Mouse (Mus musculus): ENCODE results near the gene Cdc6.

Gene Cdc6

GRCm38 (mm10) chr11:98943741-98944461, 36.3 kb downstream of the Cdc6 start:
- in situ Hi-C loops (cut with MseI, MboI): no loop called here

- in situ Hi-C loops (cut with MseI, MboI): no loop called here
Measured at GRCm38 (mm10) chr11:98944897-98945604, 37.5 kb downstream of the Cdc6 start.

GRCm38 (mm10) chr11:98945605-98945977, 38.0 kb downstream of the Cdc6 start:
- in situ Hi-C loops (cut with MseI, MboI): no loop called here

GRCm38 (mm10) chr11:98947969-98948569, 40.5 kb downstream of the Cdc6 start:
- in situ Hi-C loops (cut with MseI, MboI): no loop called here

GRCm38 (mm10) chr11:98949242-98949957, 41.8 kb downstream of the Cdc6 start:
- in situ Hi-C loops (cut with MseI, MboI): no loop called here

- in situ Hi-C loops (cut with MseI, MboI): no loop called here
Measured at GRCm38 (mm10) chr11:98949958-98950460, 42.4 kb downstream of the Cdc6 start.

- in situ Hi-C loops (cut with MseI, MboI): no loop called here
Measured at GRCm38 (mm10) chr11:98950484-98950883, 42.9 kb downstream of the Cdc6 start.

- in situ Hi-C loops (cut with MseI, MboI): no loop called here
Measured at GRCm38 (mm10) chr11:98951026-98951906, 43.7 kb downstream of the Cdc6 start.

- in situ Hi-C loops (cut with MseI, MboI): no loop called here
Measured at GRCm38 (mm10) chr11:98952111-98952510, 44.5 kb downstream of the Cdc6 start.

GRCm38 (mm10) chr11:98952736-98953135, 45.1 kb downstream of the Cdc6 start:
- in situ Hi-C loops (cut with MseI, MboI): no loop called here

GRCm38 (mm10) chr11:98953361-98953760, 45.8 kb downstream of the Cdc6 start:
- in situ Hi-C loops (cut with MseI, MboI): no loop called here

- in situ Hi-C loops (cut with MseI, MboI): no loop called here
Measured at GRCm38 (mm10) chr11:98953835-98954320, 46.3 kb downstream of the Cdc6 start.

GRCm38 (mm10) chr11:98954373-98954772, 46.8 kb downstream of the Cdc6 start:
- in situ Hi-C loops (cut with MseI, MboI): no loop called here

GRCm38 (mm10) chr11:98954801-98955706, 47.5 kb downstream of the Cdc6 start:
- in situ Hi-C loops (cut with MseI, MboI): no loop called here

GRCm38 (mm10) chr11:98955707-98956235, 48.2 kb downstream of the Cdc6 start:
- in situ Hi-C loops (cut with MseI, MboI): no loop called here

GRCm38 (mm10) chr11:98956340-98956739, 48.7 kb downstream of the Cdc6 start:
- in situ Hi-C loops (cut with MseI, MboI): no loop called here

- in situ Hi-C loops (cut with MseI, MboI): no loop called here
Measured at GRCm38 (mm10) chr11:98959437-98960312, 52.1 kb downstream of the Cdc6 start.

GRCm38 (mm10) chr11:98960313-98960906, 52.8 kb downstream of the Cdc6 start:
- in situ Hi-C loops (cut with MseI, MboI): no loop called here
